Mouse (Mus musculus) cortical plate, adult 2 months (tissue): ENCODE measurements around the gene Top2b. TPM values are rescaled to one million over a fixed set of nuclear protein-coding genes. Genes with fewer than 3 reads are reported as not detected.

ENCODE experiments used
- H3K27ac ChIP-seq: fragments of 200-500 bp; 2 replicates; pipeline ENCODE4 v1.5.1; 2012; ENCODE audit warnings: low read length, control low read depth, inconsistent platforms; ENCODE audit not compliant: insufficient read depth
- H3K4me1 ChIP-seq: fragments of 200-500 bp; 2 replicates; pipeline ENCODE4 v1.6.1; 2011; ENCODE audit warnings: low read length; ENCODE audit not compliant: control insufficient read depth, insufficient read depth
- H3K4me3 ChIP-seq: fragments of 200-500 bp; 2 replicates; pipeline ENCODE4 v1.5.1; 2011; ENCODE audit warnings: mild to moderate bottlenecking, low read length, control low read depth; ENCODE audit not compliant: insufficient read depth
- CTCF ChIP-seq: fragments of 200-500 bp; IDR thresholded peaks from 2 replicates; pipeline ENCODE4 v1.5.1; 2011; ENCODE audit warnings: mild to moderate bottlenecking, control low read depth, low read length; ENCODE audit not compliant: insufficient read depth; ENCODE audit errors: extremely low read depth
- POLR2A ChIP-seq: fragments of 200-500 bp; IDR thresholded peaks from 2 replicates; pipeline ENCODE4 v1.6.1; 2011; ENCODE audit warnings: mild to moderate bottlenecking, low read length, control low read depth; ENCODE audit not compliant: insufficient read depth; ENCODE audit errors: extremely low read depth
- polyA plus RNA-seq: library from polyadenylated mRNA; depleted of rRNA; stranded (reverse); fragments of >200 nt; gene quantifications from 2 replicates; pipeline ENCODE4 v1.2.3, GENCODE M21; 2012

Gene Top2b
- polyA plus RNA-seq, 1 experiment = 38.0 TPM

GRCm38 (mm10) chr14:16384783-16385182 lies 19.8 kb downstream of the Top2b start:
- no peak overlapping the region for H3K4me3 ChIP-seq
- TF ChIP-seq CTCF (no peak), POLR2A (no peak)
- H3K4me1 ChIP-seq = peaks cover 3% of the 10 kb centered on the region; the same call in 1 of the 2 replicates
- H3K27ac ChIP-seq = no peak overlapping the region

GRCm38 (mm10) chr14:16405187-16405586 lies 40.2 kb downstream of the Top2b start:
- Histone ChIP-seq H3K4me1 (no peaks in the 10 kb centered on the region), H3K4me3 (no peak overlapping the region), H3K27ac (no peak overlapping the region)
- TF ChIP-seq POLR2A (no peak), CTCF (no peak)

DNA sequence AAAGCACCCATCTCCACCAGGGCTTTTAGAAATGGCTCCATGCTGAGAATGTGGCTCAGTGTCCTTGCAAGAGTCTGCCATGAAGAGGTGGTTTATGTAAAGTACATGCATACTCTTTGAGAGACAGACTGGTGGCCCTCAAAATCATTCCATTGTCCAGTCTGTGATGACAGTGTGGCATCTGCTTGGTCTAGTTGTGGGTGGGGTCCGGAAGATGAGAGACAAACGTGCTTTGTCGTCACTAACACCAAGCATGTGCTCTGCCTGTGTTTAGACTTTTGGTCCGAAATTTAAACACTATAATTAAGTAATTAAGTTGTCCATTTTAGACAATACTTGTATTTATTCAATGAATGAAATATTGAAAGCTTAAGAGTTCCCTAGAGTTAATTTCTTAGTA lies 49.2 kb downstream of the Top2b start:
- TF ChIP-seq POLR2A (no peak), CTCF (no peak)
- H3K4me3 ChIP-seq = no peak overlapping the region
- H3K27ac ChIP-seq = no peak overlapping the region
- no peaks in the 10 kb centered on the region for H3K4me1 ChIP-seq

DNA sequence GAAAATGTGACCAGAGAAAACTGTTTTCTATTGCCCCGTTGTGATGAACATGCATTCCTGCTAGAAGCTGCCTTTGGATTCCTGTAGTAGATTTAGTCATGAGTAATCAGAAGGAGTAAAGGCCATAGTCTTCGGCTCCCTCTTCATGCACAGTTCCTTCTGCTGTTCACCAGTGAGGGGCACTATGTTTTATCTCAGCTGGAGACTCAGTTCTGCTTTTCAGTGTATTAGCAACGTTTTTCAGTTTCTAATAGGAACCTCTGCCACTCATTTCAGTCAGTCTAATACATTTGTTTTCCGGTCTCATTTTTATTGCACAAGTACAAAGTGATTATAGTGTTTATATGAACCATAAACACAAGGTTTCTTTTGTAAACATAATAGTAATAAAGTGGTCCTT lies 62.6 kb downstream of the Top2b start:
- H3K4me3 ChIP-seq = no peak overlapping the region
- H3K4me1 ChIP-seq = no peaks in the 10 kb centered on the region
- no peak overlapping the region for H3K27ac ChIP-seq
- no peak for TF ChIP-seq CTCF
- no peak for TF ChIP-seq POLR2A

- no peak overlapping the region for H3K27ac ChIP-seq
- no peaks in the 10 kb centered on the region for H3K4me1 ChIP-seq
- TF ChIP-seq POLR2A (no peak), CTCF (no peak)
- H3K4me3 ChIP-seq = no peak overlapping the region
Observed at GRCm38 (mm10) chr14:16431941-16432499, 67.0 kb downstream of the Top2b start.

DNA sequence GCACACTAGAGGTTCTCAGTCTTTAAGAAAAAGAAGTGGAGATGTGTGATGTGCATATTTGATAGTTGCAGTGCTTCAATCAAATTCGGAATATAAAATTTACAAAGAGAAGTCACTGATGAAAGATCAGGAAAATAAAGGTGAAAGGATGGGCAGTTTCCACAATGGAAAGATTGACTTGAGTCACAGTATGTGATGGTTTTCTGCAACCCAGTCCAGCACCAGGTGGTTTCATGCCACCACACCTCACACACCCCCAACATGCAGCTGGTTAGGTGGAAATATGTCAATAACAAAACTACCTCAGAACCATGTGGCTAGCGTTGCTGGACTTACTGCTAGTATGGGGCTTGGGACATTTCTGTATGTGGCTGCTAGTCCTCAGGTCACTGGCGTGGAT lies 67.6 kb downstream of the Top2b start:
- H3K27ac ChIP-seq = no peak overlapping the region
- no peak for TF ChIP-seq POLR2A
- TF ChIP-seq CTCF = no peak
- no peak overlapping the region for H3K4me3 ChIP-seq
- no peaks in the 10 kb centered on the region for H3K4me1 ChIP-seq

DNA sequence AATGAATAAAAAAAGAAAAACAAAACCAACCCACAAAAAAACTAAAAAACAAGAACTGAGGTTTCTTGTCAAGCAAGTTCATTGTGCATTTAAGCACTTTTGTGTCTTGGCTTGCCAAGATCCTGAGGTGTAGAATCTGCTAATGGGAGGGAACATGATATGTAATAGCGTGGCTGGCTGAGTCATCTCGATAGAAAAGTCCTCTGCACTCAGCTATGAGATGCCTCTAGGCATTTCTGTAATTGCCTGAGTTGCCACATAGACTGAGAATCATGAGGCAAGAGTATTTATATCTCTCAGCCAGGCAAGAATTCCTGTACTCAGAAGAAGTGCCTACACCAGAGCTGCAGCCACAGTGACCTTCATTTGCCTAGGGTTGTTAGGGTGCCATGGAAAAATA lies 68.2 kb downstream of the Top2b start:
- no peak overlapping the region for H3K4me3 ChIP-seq
- no peaks in the 10 kb centered on the region for H3K4me1 ChIP-seq
- H3K27ac ChIP-seq = no peak overlapping the region
- no peak for TF ChIP-seq CTCF
- no peak for TF ChIP-seq POLR2A

DNA sequence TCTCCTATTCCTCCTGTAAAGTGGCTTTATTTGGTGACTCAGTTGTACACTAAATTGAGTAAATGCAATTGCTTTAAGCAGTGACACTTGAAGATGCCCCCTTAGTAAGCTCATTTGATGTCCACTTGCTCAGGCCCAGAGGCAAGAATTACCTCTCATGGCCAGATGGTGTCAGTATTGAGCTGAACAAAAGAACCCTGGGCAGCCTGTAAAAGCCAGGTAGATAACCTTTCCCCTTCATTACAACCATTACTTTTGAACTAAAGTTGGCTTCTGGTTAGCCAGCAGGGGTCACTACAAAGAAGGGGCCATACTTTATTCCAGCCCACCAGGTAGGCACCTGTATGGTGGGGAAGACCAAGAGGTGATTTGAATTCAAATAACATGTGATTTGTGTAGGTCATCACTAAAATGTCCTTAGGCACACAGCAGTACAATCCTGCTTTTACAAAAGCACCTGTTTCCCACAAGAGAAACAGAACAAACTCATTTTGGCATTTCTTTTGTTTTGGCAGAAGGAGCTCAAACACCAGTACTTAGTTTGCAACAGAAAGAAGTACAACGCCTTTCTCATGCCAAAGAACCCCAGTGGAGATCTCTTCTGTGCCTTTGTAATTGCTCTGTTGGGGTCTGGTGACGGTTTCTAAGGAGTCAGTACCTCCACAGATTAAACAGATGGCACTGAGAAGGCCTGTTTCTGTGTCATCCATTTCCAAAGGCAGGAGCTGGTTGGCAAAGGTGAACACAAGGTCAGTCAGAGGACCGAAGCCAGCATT lies 69.6 kb downstream of the Top2b start:
- no peak overlapping the region for H3K4me3 ChIP-seq
- H3K4me1 ChIP-seq = no peaks in the 10 kb centered on the region
- TF ChIP-seq CTCF (peak; percentile 76), POLR2A (no peak)
- H3K27ac ChIP-seq = 0 out of 2 replicates have a peak overlapping the region, but pooled peaks have one; percentile 8

GRCm38 (mm10) chr14:16437386-16437785 lies 72.4 kb downstream of the Top2b start:
- Histone ChIP-seq H3K4me3 (no peak overlapping the region), H3K4me1 (no peaks in the 10 kb centered on the region), H3K27ac (no peak overlapping the region)
- no peak for TF ChIP-seq POLR2A
- no peak for TF ChIP-seq CTCF
